Mouse (Mus musculus): ENCODE data around the gene Dennd5a. TPM values are rescaled to one million over a fixed set of nuclear protein-coding genes. Genes with fewer than 3 reads are reported as not detected.
A peak's percentile ranks its signal among the peaks of the same experiment; 100 is the strongest.
"Not testable (repeated sequence)": the region's sequence is repeated elsewhere in the genome, so short reads cannot be mapped to it uniquely, and the experiment has no call there.

Dennd5a gene
- total RNA-seq (2021): 100 to 1,000 TPM; 131 to 144 TPM
- long read RNA-seq, experiment 1, full-length matches to known transcripts: 24 of 88 reads
- long read RNA-seq, experiment 1, partial matches to known transcripts: 52 of 88 reads
- long read RNA-seq, experiment 1, other reads (novel, unspliced or antisense): 12 of 88 reads
- long read RNA-seq, experiment 2, full-length matches to known transcripts: 53 of 78 reads
- long read RNA-seq, experiment 2, partial matches to known transcripts: 21 of 78 reads
- long read RNA-seq, experiment 2, other reads (novel, unspliced or antisense): 4 of 78 reads

DNA sequence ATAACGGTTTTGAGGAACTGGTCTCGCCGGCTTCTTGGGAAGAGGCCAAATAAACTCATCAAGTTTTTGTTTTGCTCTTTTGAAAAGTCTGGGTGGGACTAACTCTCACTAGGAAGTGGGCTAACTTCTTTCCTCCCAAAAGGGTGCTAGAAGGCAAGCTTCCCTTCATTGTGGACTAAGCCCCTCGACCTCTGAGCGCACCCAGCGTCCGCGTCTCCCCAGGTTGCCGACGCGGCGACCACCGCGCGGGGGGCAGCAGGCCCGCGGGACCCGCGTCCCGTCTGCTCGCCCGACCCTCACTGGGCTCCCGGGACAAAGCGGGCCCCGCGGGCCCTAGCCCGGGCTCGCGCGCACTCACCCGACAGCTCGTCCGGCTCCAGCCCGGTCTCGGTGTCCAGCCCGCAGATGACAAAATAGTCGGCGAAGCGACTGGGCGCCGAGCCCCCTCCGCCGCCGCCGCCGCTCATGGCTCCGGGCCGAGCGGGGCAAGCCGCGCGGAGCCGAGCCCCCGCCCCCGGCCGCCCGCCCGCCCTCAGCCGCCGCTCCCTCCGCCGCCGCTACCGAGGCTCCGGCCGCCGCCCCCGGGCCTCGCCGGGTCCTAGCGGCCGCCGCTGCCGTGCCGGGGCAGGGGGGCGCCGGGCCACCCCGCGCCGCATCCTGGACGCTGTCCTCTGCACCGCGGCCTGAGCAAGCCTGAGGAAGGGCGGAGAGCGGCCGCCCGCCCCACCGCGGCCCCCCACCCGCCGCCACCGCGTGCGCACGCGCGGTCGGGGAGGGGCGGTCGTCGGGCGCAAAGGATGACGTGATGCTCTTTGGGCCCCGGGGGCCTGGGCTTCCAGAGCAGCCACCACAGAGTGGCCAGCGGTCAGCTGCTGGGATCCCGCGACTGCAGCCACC, at the start of gene Dennd5a:
Gene Dennd5a, minus strand, starts transcription at position 755 of the 897 bp plus-strand sequence.
- peak; percentile 90 for DNase-seq

DNA sequence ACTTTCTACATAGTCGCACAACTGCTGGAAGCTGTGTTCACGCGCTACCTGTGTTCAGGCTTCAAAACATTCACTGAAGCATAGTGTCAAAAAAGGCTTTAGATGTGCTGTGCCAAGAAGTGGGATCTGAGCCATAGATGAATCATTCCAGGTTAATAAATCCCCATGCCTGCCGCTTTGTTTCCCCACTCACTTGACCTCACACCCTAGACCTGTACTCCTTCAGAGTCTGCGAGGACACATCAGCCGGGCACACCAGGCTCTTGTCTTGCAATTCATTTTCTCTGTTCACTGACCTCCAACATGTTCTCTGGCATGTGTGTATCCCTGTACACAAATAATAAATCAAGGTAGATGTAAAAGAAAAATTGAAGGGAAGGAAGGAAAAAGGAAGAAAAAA, 48.8 kb upstream of the Dennd5a start:
- no peak for DNase-seq

DNA sequence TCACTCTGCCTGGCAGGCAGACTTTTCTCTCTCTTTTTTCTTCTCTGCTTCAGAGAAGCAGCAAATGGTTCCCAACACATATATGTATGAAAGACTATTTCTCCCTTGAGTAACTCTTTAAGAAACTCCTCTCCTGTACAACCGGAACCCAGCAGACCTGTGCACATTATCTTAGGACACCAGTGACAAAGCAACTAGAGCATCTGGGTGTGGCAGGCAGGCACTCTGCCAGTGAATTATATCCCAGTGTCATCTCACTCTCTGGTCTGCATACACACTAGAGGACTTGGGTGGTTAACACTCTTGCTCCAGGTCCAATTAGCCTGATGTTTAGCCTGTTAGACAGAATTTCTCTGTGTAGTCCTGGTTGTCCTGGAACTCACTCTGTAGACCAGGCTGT, 48.2 kb upstream of the Dennd5a start:
- no peak for DNase-seq

DNA sequence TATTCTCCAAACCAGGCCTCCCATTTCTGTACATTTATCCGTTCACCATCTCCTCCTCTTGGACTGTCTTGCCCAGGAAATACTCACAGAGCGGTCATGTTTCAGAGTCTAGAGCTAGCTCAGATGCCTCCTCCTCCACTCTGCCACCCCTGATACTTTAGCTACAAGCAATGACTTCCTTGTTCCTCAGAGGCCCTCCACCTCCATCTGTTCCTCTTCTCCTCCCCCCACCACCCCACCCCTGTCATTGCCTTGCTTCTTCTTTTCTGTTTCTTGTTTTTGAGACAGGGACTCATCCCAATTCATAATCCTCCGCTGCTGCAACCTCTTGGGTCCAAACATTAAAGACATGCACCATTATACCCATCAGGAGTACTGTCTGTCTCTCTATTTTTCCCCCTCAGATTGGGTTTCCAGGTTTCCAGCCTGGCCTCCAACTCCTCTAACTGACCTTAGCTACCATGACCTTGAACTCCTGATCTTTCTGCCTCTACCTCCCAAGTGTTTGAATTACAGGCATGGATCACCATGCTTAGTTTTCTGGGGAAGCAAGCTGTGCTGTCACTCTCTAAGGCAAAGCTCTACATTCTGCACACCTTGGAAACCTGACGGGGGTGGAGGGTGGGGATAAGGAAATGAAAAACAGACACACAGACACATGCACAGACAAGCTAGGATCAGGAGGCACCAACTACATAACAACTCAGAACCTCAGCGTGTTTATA, 46.4 kb upstream of the Dennd5a start:
- DNase-seq: no peak

DNA sequence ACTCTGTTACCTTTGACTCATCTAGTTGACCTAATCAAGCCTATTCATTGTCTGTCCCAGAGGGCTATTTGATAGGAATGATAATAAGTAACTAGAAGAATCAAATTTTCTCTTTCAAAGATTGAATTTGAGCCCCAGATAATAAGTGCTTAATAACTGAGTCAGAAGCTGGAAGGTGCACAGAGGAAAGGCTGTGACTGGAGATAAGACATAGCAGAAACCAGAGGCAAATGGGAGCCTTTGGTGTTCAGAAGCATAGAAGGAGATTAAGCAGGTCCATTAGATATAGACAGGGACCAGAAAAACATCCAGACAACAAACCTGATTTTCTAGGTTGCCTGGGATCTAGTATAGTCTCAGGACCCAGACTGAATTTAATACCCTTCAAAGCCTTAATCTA, 45.7 kb upstream of the Dennd5a start:
- DNase-seq: no peak

DNA sequence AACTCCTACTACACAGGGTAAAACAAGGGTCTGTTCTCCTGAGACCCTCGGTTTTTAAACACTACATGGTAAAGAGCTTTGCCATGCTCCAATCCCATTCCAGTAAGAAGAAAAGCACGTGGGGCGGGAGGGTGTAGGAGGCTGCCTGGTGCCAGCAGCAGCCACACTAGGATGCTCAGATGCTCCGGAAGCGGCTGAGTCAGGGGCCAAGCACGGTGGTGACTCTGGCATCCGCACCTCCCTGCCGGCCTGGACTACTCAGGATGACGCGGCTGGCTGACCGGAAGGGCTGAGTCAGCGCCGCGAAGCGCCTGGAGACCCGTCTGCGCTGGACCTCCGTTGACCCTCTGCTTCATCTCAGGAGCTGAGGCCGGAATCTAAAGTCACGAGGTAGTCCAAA, 42.7 kb upstream of the Dennd5a start:
- DNase-seq: peak; percentile 76

DNA sequence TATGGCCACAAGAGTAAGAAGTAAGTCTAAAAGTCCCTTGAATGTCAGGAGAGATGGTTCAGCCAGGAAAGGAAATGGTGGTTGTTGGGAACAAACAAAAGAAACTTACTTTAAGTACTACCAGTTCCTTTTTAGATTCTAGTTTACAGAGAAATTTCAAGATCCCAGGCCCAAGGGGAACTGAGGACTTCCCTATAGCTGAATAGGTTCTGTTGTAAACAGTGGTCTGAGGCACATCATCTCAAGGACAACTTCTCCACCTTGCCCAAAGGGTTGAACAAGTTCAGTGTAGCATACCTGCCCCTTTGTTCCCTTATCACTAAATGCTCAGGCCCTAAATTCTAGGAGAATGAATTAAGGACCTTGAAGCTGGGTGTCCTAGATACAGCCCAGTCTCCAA, 41.8 kb upstream of the Dennd5a start:
- no peak for DNase-seq

DNA sequence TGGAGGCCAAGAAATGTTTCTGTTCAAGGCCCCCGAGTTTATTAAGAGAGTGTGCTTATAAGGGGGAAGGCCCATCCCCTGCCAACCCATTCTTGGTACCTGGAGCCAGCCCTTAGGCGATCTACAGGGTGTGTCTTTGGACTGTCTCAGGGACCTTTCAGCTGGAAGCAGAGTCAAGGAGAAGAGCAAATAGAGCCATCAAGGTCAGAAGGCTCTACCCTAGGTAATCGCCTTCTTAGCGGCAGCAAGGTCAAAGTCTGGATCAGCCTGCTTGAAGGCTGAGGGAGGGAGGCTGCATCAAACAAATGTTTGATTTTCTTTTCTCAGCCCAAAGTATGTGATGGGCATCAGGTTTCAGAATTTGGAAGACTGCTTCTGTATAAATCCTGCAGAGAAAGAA, 38.1 kb upstream of the Dennd5a start:
- DNase-seq: no peak

DNA sequence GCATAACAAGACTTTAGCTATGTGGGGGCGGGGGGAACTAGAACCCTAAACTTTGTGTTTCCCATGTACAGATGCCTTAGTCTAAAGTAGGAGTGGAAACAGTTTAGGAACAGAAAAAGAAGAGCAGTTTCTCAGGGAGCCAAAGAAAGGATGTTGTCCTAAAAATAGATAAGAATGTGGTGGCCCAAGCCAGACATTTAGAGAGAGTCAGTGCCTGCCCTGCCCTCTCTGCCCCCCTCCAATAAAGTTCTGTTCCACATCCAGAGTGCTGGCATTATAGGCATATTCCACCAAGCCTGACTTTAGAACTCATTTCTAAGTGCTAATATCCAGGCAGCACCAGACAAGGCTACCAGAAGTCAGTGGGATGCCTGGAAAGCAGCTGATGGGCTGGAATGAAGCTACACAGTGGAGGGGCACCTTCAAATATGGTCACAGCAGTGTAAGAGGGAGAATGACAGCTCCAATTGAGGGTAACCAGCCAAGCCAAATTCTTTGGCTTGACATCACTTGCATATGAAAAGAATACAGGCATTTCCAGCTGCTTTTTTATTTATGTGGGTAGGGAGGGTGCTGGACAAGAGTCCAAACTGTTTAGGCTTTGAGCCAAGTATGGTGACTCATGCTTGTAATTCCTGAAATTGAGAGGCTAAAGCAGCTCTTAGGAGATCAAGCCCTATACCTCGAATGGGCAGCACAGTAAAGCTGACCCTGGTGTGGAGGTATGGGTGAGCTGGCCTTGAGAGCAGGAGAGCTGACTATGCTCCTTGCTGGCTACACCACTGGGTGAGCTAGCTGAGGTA, 33.1 kb upstream of the Dennd5a start:
- peak; percentile 76 for DNase-seq

DNA sequence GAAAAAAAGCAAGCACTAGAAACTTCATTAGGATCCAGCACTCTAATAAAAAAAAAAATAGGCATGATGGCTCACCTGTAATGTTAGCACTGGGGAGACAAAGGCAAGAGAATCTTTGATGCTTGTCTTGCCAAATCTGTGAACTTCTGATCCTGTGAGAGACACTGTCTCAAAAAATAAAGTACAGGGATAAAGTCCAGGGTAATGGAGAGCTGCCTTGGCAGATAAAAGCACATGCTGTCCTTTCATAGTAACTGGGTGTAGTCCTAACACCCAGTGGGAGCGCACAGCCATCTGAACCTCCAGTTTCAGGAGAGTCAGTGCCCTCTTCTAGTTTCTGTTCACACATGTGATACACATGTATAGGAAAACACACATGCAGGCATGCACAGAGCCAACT, 31.0 kb upstream of the Dennd5a start:
- no peak for DNase-seq

DNA sequence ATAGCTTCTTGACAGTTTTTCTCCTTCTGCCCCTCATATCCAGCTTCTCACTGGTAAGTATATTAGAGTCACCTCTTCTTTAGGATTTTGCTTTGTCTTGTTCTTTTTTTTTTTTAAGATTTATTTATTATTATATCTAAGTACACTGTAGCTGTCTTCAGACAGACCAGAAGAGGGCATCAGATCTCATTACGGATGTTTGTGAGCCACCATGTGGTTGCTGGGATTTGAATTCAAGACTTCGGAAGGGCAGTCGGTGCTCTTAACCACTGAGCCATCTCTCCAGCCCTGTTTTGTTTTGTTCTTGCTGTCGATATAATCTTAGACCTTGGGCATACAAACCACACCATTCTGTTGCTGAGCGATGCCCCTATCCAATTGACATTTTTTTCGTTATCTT, 26.5 kb upstream of the Dennd5a start, which contains the start of gene Tmem41b:
Gene Tmem41b, minus strand, starts transcription at position 155 of the 400 bp plus-strand sequence.
- peak; percentile 18 for DNase-seq

DNA sequence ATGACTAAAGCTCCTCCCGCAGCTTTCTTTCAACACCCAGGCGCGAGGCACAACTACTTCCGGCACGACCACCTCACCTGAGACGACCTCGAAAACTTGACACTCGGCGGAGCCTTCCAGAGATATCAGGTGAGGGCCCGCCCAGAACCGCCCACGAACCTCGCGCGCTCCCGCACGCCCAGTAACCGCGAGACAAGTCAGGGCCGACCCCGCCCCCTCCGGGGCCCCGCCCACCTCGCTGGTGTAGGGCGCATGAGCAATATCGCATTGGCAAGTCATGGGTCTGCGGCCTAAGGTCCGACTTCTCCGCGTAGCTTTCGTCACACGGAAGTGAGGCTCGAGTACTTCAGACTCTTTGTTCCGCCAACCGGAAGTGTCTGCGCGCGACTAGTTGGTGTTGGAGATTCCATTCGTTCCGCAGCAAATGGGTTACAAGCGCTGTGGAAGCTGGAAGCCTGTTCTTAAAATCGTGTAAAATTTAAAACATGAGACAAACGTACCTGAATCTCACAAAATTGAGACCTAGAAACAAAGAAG, 25.9 kb upstream of the Dennd5a start:
- peak; percentile 100 for DNase-seq

DNA sequence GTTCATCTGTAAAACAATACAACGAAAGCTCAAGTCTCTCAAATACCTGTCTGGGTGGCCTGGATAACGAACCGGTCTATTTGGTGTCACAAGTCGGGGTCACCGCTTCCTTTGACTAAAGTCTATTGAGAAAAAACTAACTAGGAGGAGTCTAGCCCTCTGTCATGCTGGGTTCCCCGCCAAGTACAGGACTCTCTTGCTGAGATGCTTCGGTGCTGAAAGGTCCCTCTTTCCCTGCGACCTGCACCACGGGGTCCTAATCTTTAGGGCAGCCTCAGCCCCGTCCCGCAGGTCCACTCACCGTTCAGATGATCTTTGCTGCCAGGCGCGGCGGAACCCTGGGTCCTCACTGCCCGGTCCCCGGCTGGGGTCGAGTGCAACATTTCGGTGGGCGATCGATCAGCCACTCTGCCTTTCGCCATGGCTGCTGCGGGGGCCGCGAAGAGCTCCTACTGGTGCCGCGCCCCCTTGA, 25.4 kb upstream of the Dennd5a start:
- DNase-seq: no peak

DNA sequence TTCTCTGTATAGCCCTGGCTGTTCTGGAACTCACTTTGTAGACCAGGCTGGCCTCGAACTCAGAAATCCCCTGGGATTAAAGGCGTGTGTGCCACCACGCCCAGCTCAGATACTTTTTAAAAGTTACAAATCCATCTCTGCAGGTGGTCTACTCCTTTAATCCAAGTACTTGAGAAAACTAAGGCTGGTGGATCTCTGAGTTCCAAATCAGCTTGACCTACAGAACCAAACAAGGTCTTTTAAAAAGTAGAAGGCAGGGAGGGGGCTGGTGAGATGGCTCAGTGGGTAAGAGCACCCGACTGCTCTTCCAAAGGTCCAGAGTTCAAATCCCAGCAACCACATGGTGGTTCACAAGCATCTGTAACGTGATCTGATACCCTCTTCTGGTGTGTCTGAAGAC, 24.3 kb upstream of the Dennd5a start:
- not testable (repeated sequence) for DNase-seq

DNA sequence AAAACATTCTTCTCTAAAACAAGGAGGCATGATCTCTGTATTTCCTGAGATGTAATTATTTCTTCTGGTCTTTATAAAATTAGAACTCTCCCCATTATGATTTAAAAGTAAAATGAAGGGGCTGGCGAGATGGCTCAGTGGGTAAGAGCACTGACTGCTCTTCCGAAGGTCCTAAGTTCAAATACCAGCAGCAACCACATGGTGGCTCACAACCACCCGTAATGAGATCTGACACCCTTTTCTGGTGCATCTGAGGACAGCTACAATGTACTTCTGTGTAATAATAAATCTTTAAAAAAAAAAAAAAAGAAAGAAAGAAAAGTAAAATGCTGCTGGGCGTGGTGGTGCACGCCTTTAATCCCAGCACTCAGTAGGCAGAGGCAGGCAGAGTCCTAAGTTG, 16.9 kb upstream of the Dennd5a start:
- not testable (repeated sequence) for DNase-seq

DNA sequence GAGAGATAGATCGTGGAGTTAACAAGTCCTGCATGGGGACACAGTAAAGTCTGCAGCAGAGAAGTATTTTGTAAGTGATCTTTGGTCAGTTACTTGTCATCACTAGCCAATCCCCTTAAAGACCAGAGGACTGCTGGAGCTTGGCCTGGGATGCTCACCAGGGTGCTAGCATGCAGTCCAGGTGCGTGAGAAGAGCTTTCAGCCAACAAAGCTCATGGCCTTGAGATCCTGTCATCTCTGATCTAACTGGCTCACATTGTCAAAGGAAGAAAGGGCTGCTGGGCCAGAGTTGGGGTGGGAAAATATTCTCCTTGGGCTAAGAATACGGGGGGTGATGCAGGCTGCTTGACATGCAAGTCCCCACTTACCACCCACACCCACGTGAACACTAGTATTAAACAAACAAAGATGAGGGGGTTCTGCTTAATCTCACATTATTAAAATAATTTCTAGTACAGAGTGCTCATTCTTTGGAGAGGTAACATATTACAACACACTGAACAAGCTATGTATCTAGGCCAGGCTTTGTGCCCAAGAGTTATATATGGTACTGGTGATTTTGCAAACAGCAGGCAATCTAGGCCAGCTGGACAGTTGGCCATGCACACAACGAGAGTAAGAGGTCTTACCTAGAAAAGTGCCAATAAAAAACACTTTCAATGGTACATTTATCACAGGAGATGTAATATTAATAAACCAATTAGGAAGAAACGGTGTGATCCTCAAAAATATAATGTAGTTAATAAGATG, 15.9 kb upstream of the Dennd5a start:
- DNase-seq: no peak

DNA sequence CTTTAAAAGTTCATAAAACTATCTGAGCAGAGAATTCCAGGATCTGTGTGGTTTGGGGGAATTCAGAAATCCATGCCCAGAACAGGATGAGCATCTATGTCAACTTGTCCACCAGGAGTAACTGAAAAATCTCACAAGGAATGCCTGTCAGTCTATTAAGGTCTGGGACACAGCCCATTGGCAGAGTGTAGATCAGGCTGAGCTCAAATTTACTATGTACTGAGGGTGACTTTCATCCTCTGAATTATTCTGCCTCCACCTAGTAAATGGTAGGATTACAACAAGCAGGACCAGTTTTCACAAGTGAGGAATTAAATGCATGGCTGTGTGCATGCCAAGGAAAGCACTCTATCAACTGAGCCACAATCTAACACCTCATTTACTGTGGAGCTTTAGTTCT, 9.3 kb upstream of the Dennd5a start:
- no peak for DNase-seq

DNA sequence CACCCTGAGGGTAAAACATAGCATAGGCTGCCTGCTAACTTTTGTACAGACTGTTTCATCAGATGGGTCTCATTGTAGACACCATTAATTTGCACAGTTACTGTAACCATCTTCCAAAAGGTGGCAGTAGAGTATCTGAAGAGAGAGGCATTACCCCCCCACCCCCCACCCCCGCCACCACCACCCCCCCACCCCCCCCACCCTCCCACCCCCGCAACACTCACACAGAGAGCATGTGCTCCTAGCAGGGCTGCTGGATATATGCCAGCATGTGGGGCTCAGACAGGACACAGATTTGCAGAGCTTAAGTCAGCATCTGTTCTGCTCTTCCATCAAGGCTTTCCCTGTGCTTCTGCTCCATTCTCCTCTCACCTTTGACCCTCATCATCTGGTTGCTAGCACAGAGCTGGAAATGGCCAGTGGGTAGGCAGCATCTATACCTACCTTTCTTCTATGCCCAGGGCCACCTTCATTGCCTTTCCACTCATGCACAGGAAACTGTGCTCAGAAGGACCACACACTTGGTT, 8.7 kb upstream of the Dennd5a start:
- DNase-seq: no peak

DNA sequence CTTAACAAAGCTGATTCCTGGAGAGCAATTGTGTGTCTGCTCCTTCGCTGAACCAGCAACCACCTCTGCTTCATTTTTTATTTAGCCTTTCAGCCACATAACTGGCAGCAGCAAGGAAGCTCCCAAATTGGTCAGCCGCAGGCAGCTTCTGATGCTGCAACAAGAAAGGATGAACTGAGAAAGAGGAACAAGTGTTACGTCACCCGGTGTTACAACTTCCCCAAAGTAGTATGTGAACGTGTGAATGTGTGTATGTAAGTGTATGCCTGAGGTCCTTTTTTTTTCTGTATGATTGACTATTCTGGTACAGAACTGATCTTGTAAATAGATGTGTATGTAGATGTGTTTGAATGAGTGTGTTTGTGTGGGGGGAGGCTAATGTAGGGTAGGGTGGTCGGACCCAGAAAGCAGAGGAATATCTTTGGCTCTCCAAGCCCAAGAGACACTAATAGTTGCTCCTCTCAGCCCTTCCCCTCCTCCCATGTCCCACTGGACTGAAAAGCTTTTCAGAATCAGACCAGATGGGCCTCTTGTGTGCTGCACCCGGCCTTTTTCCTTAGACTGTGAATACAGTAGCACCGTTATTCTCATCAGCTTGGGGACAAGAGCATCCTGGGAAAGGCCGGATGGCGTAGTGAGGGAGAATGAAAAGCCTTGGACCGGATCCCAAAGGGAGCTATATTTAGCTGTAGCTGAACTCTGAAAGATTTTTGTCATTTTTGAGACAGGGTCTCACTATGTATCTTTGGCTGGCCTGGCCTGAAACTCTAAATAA, 7.7 kb upstream of the Dennd5a start:
- DNase-seq: no peak

DNA sequence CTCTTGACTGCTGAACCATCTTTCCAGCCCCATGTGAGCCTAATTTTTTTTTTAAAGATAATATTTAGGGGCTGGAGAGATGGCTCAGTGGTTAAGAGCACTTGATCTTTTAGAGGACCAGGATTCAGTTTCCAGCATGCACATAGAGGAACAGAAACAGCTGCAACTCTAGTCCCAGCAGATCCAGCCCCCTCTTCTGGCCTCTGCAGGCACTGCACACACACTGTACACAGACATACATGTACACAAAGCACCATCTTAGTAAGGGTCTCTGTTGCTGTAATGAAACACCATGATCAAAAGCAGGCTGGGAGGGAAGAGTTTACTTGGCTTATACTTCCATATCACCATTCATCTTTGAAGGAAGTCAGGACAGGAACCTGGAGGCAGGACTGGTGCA, 5.4 kb upstream of the Dennd5a start:
- DNase-seq: no peak

Data from adrenal gland, postnatal 10 days (tissue).